8 mouse cellular contexts compared by ENCODE assay signal in the genomic region with DNA sequence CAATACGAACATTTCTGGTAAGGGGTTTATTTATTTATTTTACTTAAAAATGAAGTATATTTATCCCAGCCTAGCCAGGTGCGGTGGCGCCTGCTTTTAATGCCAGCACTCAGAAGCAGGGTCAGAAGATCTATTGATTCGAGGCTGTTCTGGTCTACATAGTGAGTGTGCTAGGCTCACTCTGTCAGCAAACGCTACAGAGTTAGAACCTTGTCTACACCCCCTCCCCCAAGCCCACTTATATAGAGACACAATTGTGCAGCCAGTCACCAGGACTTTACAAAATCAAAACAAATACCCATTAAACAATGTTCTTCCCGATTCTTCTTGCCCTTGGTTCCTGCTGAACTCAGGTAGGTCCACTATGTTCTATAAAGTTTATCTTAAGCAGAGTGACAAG. TPM values are rescaled to one million over a fixed set of nuclear protein-coding genes. Genes with fewer than 3 reads are reported as not detected.
DNase-seq lines count a peak whose midpoint lies in the region; ATAC-seq lines count a peak whose summit lies in the region.

No protein-coding gene starts in this region.

- H3K4me3 ChIP-seq in limb, embryonic 11.5 days (ENCODE audit: low read depth, low read length), result peak overlapping the region; percentile 53
- H3K4me3 ChIP-seq in stomach, embryonic 16.5 days (replicated peaks; ENCODE audit: low read length), result peak overlapping the region; percentile 51

- H3K36me3 ChIP-seq in limb, embryonic 11.5 days (ENCODE audit: control insufficient read depth, insufficient read depth, low read length), result no peaks in the 10 kb centered on the region
- H3K36me3 ChIP-seq in stomach, embryonic 16.5 days (ENCODE audit: control insufficient read depth, insufficient read depth, low read length), result no peaks in the 10 kb centered on the region

- no peak overlapping the region for H3K9ac ChIP-seq in limb, embryonic 11.5 days (ENCODE audit: low read length)
- peak overlapping the region; percentile 8; the same call in 1 of the 2 replicates for H3K9ac ChIP-seq in stomach, embryonic 16.5 days (ENCODE audit: low read length)

- no peaks in the 10 kb centered on the region for H3K9me3 ChIP-seq in limb, embryonic 11.5 days (ENCODE audit: control insufficient read depth, low read length)
- H3K9me3 ChIP-seq in stomach, embryonic 16.5 days (replicated peaks; ENCODE audit: control insufficient read depth, low read length), result no peaks in the 10 kb centered on the region

- no peak overlapping the region for H3K27ac ChIP-seq in limb, embryonic 11.5 days (replicated peaks; ENCODE audit: low read depth, low read length)
- H3K27ac ChIP-seq in stomach, embryonic 16.5 days (ENCODE audit: low read length), result no peak overlapping the region

- 38% methylated on average over 6 of the region's 6 CpGs for WGBS in limb, embryonic 11.5 days
- 17% methylated on average over 6 of the region's 6 CpGs for whole genome bisulfite sequencing in stomach, embryonic 16.5 days

- no peaks in the 10 kb centered on the region for H3K27me3 ChIP-seq in limb, embryonic 11.5 days (ENCODE audit: control insufficient read depth, insufficient read depth, low read length)
- no peaks in the 10 kb centered on the region for H3K27me3 ChIP-seq in stomach, embryonic 16.5 days (ENCODE audit: control insufficient read depth, insufficient read depth, low read length)

- H3K4me2 ChIP-seq in limb, embryonic 11.5 days (ENCODE audit: low read depth, severe bottlenecking), result peak overlapping the region; percentile 88; the same call in 1 of the 2 replicates
- peak overlapping the region; percentile 60 for H3K4me2 ChIP-seq in stomach, embryonic 16.5 days (ENCODE audit: low read depth, low read length)

- no peak for ATAC-seq in cerebellum, adult (ENCODE audit: insufficient number of reproducible peaks, low FRiP score, low TSS enrichment)
- no peak for ATAC-seq in limb, embryonic 11.5 days (ENCODE audit: insufficient number of reproducible peaks, low FRiP score, low TSS enrichment, low read depth)
- no peak for ATAC-seq in stomach, embryonic 16.5 days (ENCODE audit: insufficient read depth, low FRiP score)

- DNase-seq in cerebellum, adult 11 months, result peak; percentile 8
- peak; percentile 14 for DNase-seq in thymus, postnatal 14 days
- DNase-seq in thymus, postnatal 10 days (ENCODE audit: low spot score in 2 of 2), result no peak
- DNase-seq in limb, embryonic 11.5 days (ENCODE audit: low spot score), result no peak
- no peak for DNase-seq in thymus, postnatal 4 days
- no peak for DNase-seq in urinary bladder, postnatal 10 days (ENCODE audit: low spot score)

- H3K4me1 ChIP-seq in limb, embryonic 11.5 days (ENCODE audit: control insufficient read depth, insufficient read depth, low read length), result peaks cover 4% of the 10 kb centered on the region; the same call in 1 of the 2 replicates
- H3K4me1 ChIP-seq in stomach, embryonic 16.5 days (ENCODE audit: control insufficient read depth, insufficient read depth, low read length), result peaks cover 10% of the 10 kb centered on the region; the same call in 1 of the 2 replicates

RNA-seq across cellular contexts. Expression of gene Hsdl2, which starts 0.8 kb away (rescaled TPM):
- polyA plus RNA-seq in limb, embryonic 11.5 days (2014; fragmentation: Nextera tagmentation; extraction: Ambion mirVana), result 18.7 and 20.1 TPM in 2 replicates
- 31.8 and 33.8 TPM in 2 replicates for polyA plus RNA-seq in stomach, embryonic 16.5 days (2015; fragmentation: Nextera tagmentation; extraction: Ambion mirVana)

RNA-seq across cellular contexts. Expression of gene Ptbp3, which starts 33.0 kb away (rescaled TPM):
- 47.7 and 56.6 TPM in 2 replicates for polyA plus RNA-seq in limb, embryonic 11.5 days (2014; fragmentation: Nextera tagmentation; extraction: Ambion mirVana)
- 54.4 and 60.5 TPM in 2 replicates for polyA plus RNA-seq in stomach, embryonic 16.5 days (2015; fragmentation: Nextera tagmentation; extraction: Ambion mirVana)

RNA-seq across cellular contexts. Expression of gene E130308A19Rik, which starts 43.8 kb away (rescaled TPM):
- polyA plus RNA-seq in limb, embryonic 11.5 days (2014; fragmentation: Nextera tagmentation; extraction: Ambion mirVana), result 35.6 and 40.1 TPM in 2 replicates
- 13.0 and 13.1 TPM in 2 replicates for polyA plus RNA-seq in stomach, embryonic 16.5 days (2015; fragmentation: Nextera tagmentation; extraction: Ambion mirVana)

Comparison
In these comparisons a context has a peak if more than half of its experiments do, and no peak if none do; other contexts are left out.
1. DNase-seq: peak in cerebellum, adult 11 months (single experiment) and thymus, postnatal 14 days (single experiment); none in thymus, postnatal 10 days (0 of 2), limb, embryonic 11.5 days (single experiment), thymus, postnatal 4 days (single experiment) and urinary bladder, postnatal 10 days (single experiment).